Mouse (Mus musculus): Measurements from ENCODE around the gene Ss18l2.

- no peak for TF ChIP-seq CTCF (IDR thresholded peaks at IDR 0.05; ENCODE audit: insufficient read depth, low read depth, low read length)
- no peak for TF ChIP-seq POLR2A (IDR thresholded peaks at IDR 0.05; ENCODE audit: insufficient read depth, low read depth, low read length)
These were observed 28.9 kb upstream of the Ss18l2 start for GRCm38 (mm10) chr9:121681191-121681590.

Measured in olfactory bulb, adult 2 months (tissue).